Mouse (Mus musculus) thymus, postnatal 10 days (tissue): ENCODE results near the gene Gprasp1.
A peak's percentile ranks its signal among the peaks of the same experiment; 100 is the strongest.
"Not testable (repeated sequence)": the region's sequence is repeated elsewhere in the genome, so short reads cannot be mapped to it uniquely, and the experiment has no call there.

Experiments
- DNase-seq, 2 experiments: peaks; one replicate each; pipeline ENCODE4 v3.0.0; 2021; ENCODE audit warnings: low spot score in 2 of 2

Gprasp1 gene

GRCm38 (mm10) chrX:135742304-135743055 is at the start of gene Gprasp1, which contains the start of gene Armcx5:
Gene Gprasp1, plus strand, starts transcription at chrX:135742733.
Gene Armcx5, plus strand, starts transcription at chrX:135742733.
- DNase-seq = peak; percentile 77 to 82

GRCm38 (mm10) chrX:135693633-135694032 is 48.9 kb upstream of the Gprasp1 start, which contains the start of gene Tcp11x2:
Gene Tcp11x2, minus strand, starts transcription at chrX:135693790.
- DNase-seq = no peak

- DNase-seq = no peak
These were observed 39.4 kb upstream of the Gprasp1 start for GRCm38 (mm10) chrX:135703111-135703510.

- DNase-seq = no peak
These were observed 38.2 kb upstream of the Gprasp1 start for GRCm38 (mm10) chrX:135704349-135704748.

- no peak for DNase-seq
These were observed 29.7 kb upstream of the Gprasp1 start for GRCm38 (mm10) chrX:135712845-135713244.

GRCm38 (mm10) chrX:135725161-135725560 is 17.4 kb upstream of the Gprasp1 start, which contains the start of gene Tmsb15a:
Gene Tmsb15a, minus strand, starts transcription at chrX:135725261.
- no peak for DNase-seq

GRCm38 (mm10) chrX:135738730-135739520 is 3.6 kb upstream of the Gprasp1 start:
- no peak for DNase-seq

GRCm38 (mm10) chrX:135743056-135743355 is 473 bp downstream of the Gprasp1 start:
- DNase-seq = no peak

GRCm38 (mm10) chrX:135745376-135745775 is 2.8 kb downstream of the Gprasp1 start:
- DNase-seq = not testable (repeated sequence)

- peak; percentile 19 to 55 for DNase-seq
These were observed 10.3 kb downstream of the Gprasp1 start for GRCm38 (mm10) chrX:135752832-135753231.

GRCm38 (mm10) chrX:135761707-135762106 is 19.2 kb downstream of the Gprasp1 start:
- DNase-seq = peak in 1 of 2 experiments; percentile 3

GRCm38 (mm10) chrX:135768043-135768548 is 25.6 kb downstream of the Gprasp1 start:
- DNase-seq = no peak

- no peak for DNase-seq
These were observed 26.0 kb downstream of the Gprasp1 start for GRCm38 (mm10) chrX:135768565-135768964.

GRCm38 (mm10) chrX:135791536-135791935 is 49.0 kb downstream of the Gprasp1 start:
- no peak for DNase-seq

- DNase-seq = no peak
These were observed 49.8 kb downstream of the Gprasp1 start for GRCm38 (mm10) chrX:135792326-135792725.

- DNase-seq = peak; percentile 56 to 64
These were observed 53.2 kb downstream of the Gprasp1 start for GRCm38 (mm10) chrX:135795591-135796304.

- peak; percentile 3 to 11 for DNase-seq
These were observed 54.0 kb downstream of the Gprasp1 start for GRCm38 (mm10) chrX:135796305-135797211.

GRCm38 (mm10) chrX:135797212-135797644 is 54.7 kb downstream of the Gprasp1 start, which contains the start of gene Bhlhb9:
Gene Bhlhb9, plus strand, starts transcription at chrX:135797594.
- DNase-seq = peak; percentile 28 to 38

- DNase-seq = no peak
These were observed 61.6 kb downstream of the Gprasp1 start for GRCm38 (mm10) chrX:135804149-135804548.

GRCm38 (mm10) chrX:135805780-135806179 is 63.2 kb downstream of the Gprasp1 start:
- peak in 1 of 2 experiments; percentile 47 for DNase-seq

GRCm38 (mm10) chrX:135835896-135836295 is 93.4 kb downstream of the Gprasp1 start:
- not testable (repeated sequence) for DNase-seq
